Mouse (Mus musculus): ENCODE results near the gene Rbm43. TPM values are rescaled to one million over a fixed set of nuclear protein-coding genes. Genes with fewer than 3 reads are reported as not detected.

Gene Rbm43
- 20.3 and 21.7 TPM in 2 replicates for polyA plus RNA-seq (2011; ENCODE audit: insufficient read length, low read depth, missing spikeins)

GRCm38 (mm10) chr2:51934574-51935334, at the start of gene Rbm43:
Rbm43 (minus strand) TSS chr2:51935163.
- H3K4me1 ChIP-seq (ENCODE audit: control insufficient read depth, insufficient read depth, low read length) = peaks cover 6% of the 10 kb centered on the region; the same call in 1 of the 2 replicates
- H3K27ac ChIP-seq (ENCODE audit: insufficient read depth, low read length) = 0 out of 2 replicates have a peak within 1 kb of the TSS, but pooled peaks have one; percentile 0
- peak; percentile 37; the same call in 1 of the 2 replicates for TF ChIP-seq CTCF (IDR thresholded peaks at IDR 0.05; ENCODE audit: borderline replicate concordance, insufficient read depth, low read length)
- peak; percentile 41; the same call in 1 of the 2 replicates for TF ChIP-seq POLR2A (IDR thresholded peaks at IDR 0.05; ENCODE audit: low read depth, low read length)
- peak within 1 kb of the TSS; percentile 54 for H3K4me3 ChIP-seq (ENCODE audit: insufficient read depth, low read length)

DNA sequence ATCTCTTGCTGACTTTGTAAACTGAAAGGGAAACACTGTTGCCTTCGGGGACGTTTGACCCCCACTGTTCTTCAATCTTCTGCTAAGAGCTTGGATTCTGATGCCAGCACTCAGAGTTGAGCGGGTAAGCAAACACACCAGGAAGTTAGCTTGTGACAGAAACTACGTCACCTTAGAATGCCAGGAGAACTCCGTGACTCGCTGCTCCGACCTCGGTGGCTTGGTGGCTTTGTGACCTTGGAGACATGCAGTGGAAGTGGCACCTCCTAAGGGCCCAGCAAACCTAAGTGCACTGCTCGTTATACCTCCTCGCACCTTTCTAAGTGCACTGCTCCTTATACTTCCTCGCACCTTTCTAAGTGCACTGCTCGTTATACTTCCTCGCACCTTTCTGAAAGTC, 47.3 kb upstream of the Rbm43 start:
- no peak overlapping the region for H3K27ac ChIP-seq (ENCODE audit: insufficient read depth, low read length)
- TF ChIP-seq CTCF (IDR thresholded peaks at IDR 0.05; ENCODE audit: borderline replicate concordance, insufficient read depth, low read length) = no peak
- TF ChIP-seq POLR2A (IDR thresholded peaks at IDR 0.05; ENCODE audit: low read depth, low read length) = no peak
- peaks cover 14% of the 10 kb centered on the region for H3K4me1 ChIP-seq (ENCODE audit: control insufficient read depth, insufficient read depth, low read length)
- H3K4me3 ChIP-seq (ENCODE audit: insufficient read depth, low read length) = no peak overlapping the region

DNA sequence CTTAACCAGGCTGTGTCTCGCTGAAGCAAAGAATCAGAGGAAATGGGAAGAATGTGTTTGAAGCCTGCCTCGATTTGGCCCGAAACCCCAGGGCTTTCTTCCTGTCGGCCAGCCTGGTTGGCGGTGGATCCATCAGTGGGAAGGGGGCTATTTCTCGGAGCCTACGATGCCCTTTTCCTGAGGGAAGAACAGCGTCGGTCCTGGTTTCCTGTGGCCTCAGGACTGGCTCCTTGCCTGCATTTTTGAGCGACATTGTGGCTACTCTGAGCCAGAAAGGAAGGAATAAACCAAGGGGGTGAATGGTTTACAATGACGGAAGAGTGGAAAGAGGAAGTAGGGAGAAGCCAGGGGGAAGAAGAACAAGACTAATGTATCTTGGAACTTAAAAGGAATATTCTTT, 46.7 kb upstream of the Rbm43 start:
- TF ChIP-seq POLR2A (IDR thresholded peaks at IDR 0.05; ENCODE audit: low read depth, low read length) (no peak), CTCF (IDR thresholded peaks at IDR 0.05; ENCODE audit: borderline replicate concordance, insufficient read depth, low read length) (no peak)
- H3K4me1 ChIP-seq (ENCODE audit: control insufficient read depth, insufficient read depth, low read length) = peaks cover 9% of the 10 kb centered on the region; the same call in 1 of the 2 replicates
- peak overlapping the region; percentile 55; the same call in 1 of the 2 replicates for H3K27ac ChIP-seq (ENCODE audit: insufficient read depth, low read length)
- H3K4me3 ChIP-seq (ENCODE audit: insufficient read depth, low read length) = no peak overlapping the region

- Histone ChIP-seq H3K27ac (ENCODE audit: insufficient read depth, low read length) (peak within 1 kb of the TSS; percentile 55), H3K4me1 (ENCODE audit: control insufficient read depth, insufficient read depth, low read length) (no peaks in the 10 kb centered on the region; the same call in 1 of the 2 replicates), H3K4me3 (ENCODE audit: insufficient read depth, low read length) (peak within 1 kb of the TSS; percentile 62)
- TF ChIP-seq CTCF (IDR thresholded peaks at IDR 0.05; ENCODE audit: borderline replicate concordance, insufficient read depth, low read length) = no peak
- peak; percentile 45; the same call in 1 of the 2 replicates for TF ChIP-seq POLR2A (IDR thresholded peaks at IDR 0.05; ENCODE audit: low read depth, low read length)
Measured at GRCm38 (mm10) chr2:51973410-51973968, 38.5 kb upstream of the Rbm43 start, which contains the start of gene Nmi. Nmi (minus strand) TSS chr2:51973494.

- Histone ChIP-seq H3K4me1 (ENCODE audit: control insufficient read depth, insufficient read depth, low read length) (no peaks in the 10 kb centered on the region; the same call in 1 of the 2 replicates), H3K4me3 (ENCODE audit: insufficient read depth, low read length) (peak overlapping the region; percentile 62), H3K27ac (ENCODE audit: insufficient read depth, low read length) (peak overlapping the region; percentile 55)
- TF ChIP-seq POLR2A (IDR thresholded peaks at IDR 0.05; ENCODE audit: low read depth, low read length) (peak; percentile 56), CTCF (IDR thresholded peaks at IDR 0.05; ENCODE audit: borderline replicate concordance, insufficient read depth, low read length) (no peak)
Measured at GRCm38 (mm10) chr2:51972641-51973409, 37.9 kb upstream of the Rbm43 start.

DNA sequence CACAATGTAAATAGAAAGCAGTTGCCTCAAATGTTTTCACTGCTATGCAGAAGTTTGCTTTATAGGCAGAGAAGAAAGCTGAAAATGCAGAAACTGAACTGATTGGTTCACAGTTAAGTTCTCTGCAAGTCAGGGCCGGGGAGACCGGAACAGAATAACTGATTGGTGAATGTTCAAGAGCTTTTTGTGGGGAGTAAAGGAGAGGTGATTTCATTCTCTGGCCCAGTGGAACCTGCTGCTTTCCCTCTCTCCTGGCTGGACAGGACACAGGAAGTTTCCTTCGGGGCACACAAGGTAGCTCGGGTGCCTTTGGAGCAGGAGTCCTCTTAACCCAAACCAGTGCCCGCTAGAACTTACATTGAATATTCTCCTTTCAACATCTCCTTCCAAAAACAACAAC, 37.2 kb upstream of the Rbm43 start:
- H3K4me3 ChIP-seq (ENCODE audit: insufficient read depth, low read length) = no peak overlapping the region
- TF ChIP-seq POLR2A (IDR thresholded peaks at IDR 0.05; ENCODE audit: low read depth, low read length) (peak; percentile 36; the same call in 1 of the 2 replicates), CTCF (IDR thresholded peaks at IDR 0.05; ENCODE audit: borderline replicate concordance, insufficient read depth, low read length) (no peak)
- H3K4me1 ChIP-seq (ENCODE audit: control insufficient read depth, insufficient read depth, low read length) = no peaks in the 10 kb centered on the region; the same call in 1 of the 2 replicates
- H3K27ac ChIP-seq (ENCODE audit: insufficient read depth, low read length) = 0 out of 2 replicates have a peak overlapping the region, but pooled peaks have one; percentile 55

DNA sequence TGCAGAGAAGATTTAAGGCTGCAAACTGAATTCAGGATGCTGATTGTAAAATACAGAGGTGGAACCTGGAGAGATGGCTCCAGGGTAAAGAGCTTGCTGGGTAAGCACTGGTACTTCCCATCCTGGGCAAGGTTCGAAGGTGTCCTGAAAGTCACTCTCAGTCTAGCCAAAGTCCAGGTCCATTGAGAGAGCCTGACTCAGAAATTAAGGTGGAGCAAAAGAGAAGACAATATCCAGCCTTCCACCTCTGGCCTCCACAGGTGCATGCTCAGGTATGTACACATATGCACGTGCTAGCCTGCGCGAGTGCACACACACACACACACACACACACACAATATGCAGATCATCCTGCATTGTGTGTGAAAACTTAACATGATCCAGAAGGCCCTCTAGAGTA, 35.9 kb upstream of the Rbm43 start:
- no peak for TF ChIP-seq POLR2A (IDR thresholded peaks at IDR 0.05; ENCODE audit: low read depth, low read length)
- TF ChIP-seq CTCF (IDR thresholded peaks at IDR 0.05; ENCODE audit: borderline replicate concordance, insufficient read depth, low read length) = no peak
- Histone ChIP-seq H3K4me1 (ENCODE audit: control insufficient read depth, insufficient read depth, low read length) (no peaks in the 10 kb centered on the region; the same call in 1 of the 2 replicates), H3K4me3 (ENCODE audit: insufficient read depth, low read length) (no peak overlapping the region), H3K27ac (ENCODE audit: insufficient read depth, low read length) (no peak overlapping the region)

- Histone ChIP-seq H3K4me3 (ENCODE audit: insufficient read depth, low read length) (no peak overlapping the region), H3K27ac (ENCODE audit: insufficient read depth, low read length) (no peak overlapping the region), H3K4me1 (ENCODE audit: control insufficient read depth, insufficient read depth, low read length) (no peaks in the 10 kb centered on the region; the same call in 1 of the 2 replicates)
- TF ChIP-seq CTCF (IDR thresholded peaks at IDR 0.05; ENCODE audit: borderline replicate concordance, insufficient read depth, low read length) (no peak), POLR2A (IDR thresholded peaks at IDR 0.05; ENCODE audit: low read depth, low read length) (no peak)
Measured at GRCm38 (mm10) chr2:51967288-51967687, 32.3 kb upstream of the Rbm43 start.

GRCm38 (mm10) chr2:51953648-51954204, 18.8 kb upstream of the Rbm43 start:
- H3K4me1 ChIP-seq (ENCODE audit: control insufficient read depth, insufficient read depth, low read length) = no peaks in the 10 kb centered on the region
- H3K27ac ChIP-seq (ENCODE audit: insufficient read depth, low read length) = no peak overlapping the region

More at GRCm38 (mm10) chr2:51953648-51954204, 18.8 kb upstream of the Rbm43 start:
- H3K4me3 ChIP-seq (ENCODE audit: insufficient read depth, low read length) = no peak overlapping the region
- TF ChIP-seq POLR2A (IDR thresholded peaks at IDR 0.05; ENCODE audit: low read depth, low read length) (no peak), CTCF (IDR thresholded peaks at IDR 0.05; ENCODE audit: borderline replicate concordance, insufficient read depth, low read length) (no peak)
